Mouse (Mus musculus) gastrocnemius, postnatal 14 days (tissue): ENCODE data around the gene Cltc. TPM values are rescaled to one million over a fixed set of nuclear protein-coding genes. Genes with fewer than 3 reads are reported as not detected.

Experiments used
- DNase-seq: peaks from one replicate; pipeline ENCODE4 v3.0.0; 2021; ENCODE audit warnings: mixed read lengths
- intact Hi-C: fragments of 180-260 bp; cut with DNase I; formaldehyde crosslinking; loops from one replicate; pipeline ENCODE4 v1.15.1; 2025; ENCODE audit warnings: low total_unique reads
- total RNA-seq, 2 experiments: library from RNA; stranded (reverse); gene quantifications; 2 replicates each; pipeline ENCODE4 v1.2.3; 2021

Cltc gene
- total RNA-seq, 2 experiments from 2014 or later, result 118 to 122 TPM

GRCm38 (mm10) chr11:86685366-86685765 lies 72.0 kb downstream of the Cltc start:
- intact Hi-C loops, result no loop called here
- no peak for DNase-seq

GRCm38 (mm10) chr11:86684126-86685012 lies 73.0 kb downstream of the Cltc start:
- no peak for DNase-seq
- intact Hi-C loops, result no loop called here

- peak; percentile 95 for DNase-seq
- intact Hi-C loops, result no loop called here
Measured at GRCm38 (mm10) chr11:86683395-86684125, 73.8 kb downstream of the Cltc start, which contains the start of the genes Vmp1 and Ptrh2. Gene Vmp1, minus strand, starts transcription at chr11:86683836. Gene Ptrh2, plus strand, starts transcription at chr11:86683985.

- intact Hi-C loops, result no loop called here
- DNase-seq, result no peak
Measured at GRCm38 (mm10) chr11:86682861-86683260, 74.5 kb downstream of the Cltc start.

GRCm38 (mm10) chr11:86681423-86681822 lies 75.9 kb downstream of the Cltc start:
- intact Hi-C loops, result no loop called here

GRCm38 (mm10) chr11:86680729-86681128 lies 76.6 kb downstream of the Cltc start:
- DNase-seq, result no peak
- intact Hi-C loops, result no loop called here

More at GRCm38 (mm10) chr11:86681423-86681822, 75.9 kb downstream of the Cltc start:
- no peak for DNase-seq

- intact Hi-C loops, result no loop called here
- no peak for DNase-seq
Measured at GRCm38 (mm10) chr11:86678957-86679356, 78.4 kb downstream of the Cltc start.

GRCm38 (mm10) chr11:86675520-86675919 lies 81.8 kb downstream of the Cltc start:
- intact Hi-C loops, result no loop called here
- no peak for DNase-seq

- DNase-seq, result no peak
- intact Hi-C loops, result no loop called here
Measured at GRCm38 (mm10) chr11:86672772-86673171, 84.6 kb downstream of the Cltc start.

GRCm38 (mm10) chr11:86671041-86671675 lies 86.2 kb downstream of the Cltc start:
- intact Hi-C loops, result no loop called here
- no peak for DNase-seq

GRCm38 (mm10) chr11:86668169-86668568 lies 89.2 kb downstream of the Cltc start:
- intact Hi-C loops, result no loop called here
- DNase-seq, result no peak

- DNase-seq, result no peak
- intact Hi-C loops, result no loop called here
Measured at GRCm38 (mm10) chr11:86667553-86667952, 89.8 kb downstream of the Cltc start.

GRCm38 (mm10) chr11:86664406-86664805 lies 93.0 kb downstream of the Cltc start:
- DNase-seq, result no peak
- intact Hi-C loops, result no loop called here

- DNase-seq, result no peak
- intact Hi-C loops, result no loop called here
Measured at GRCm38 (mm10) chr11:86663977-86664376, 93.4 kb downstream of the Cltc start.

- intact Hi-C loops, result no loop called here
- DNase-seq, result no peak
Measured at GRCm38 (mm10) chr11:86662986-86663895, 94.1 kb downstream of the Cltc start.

GRCm38 (mm10) chr11:86657863-86658262 lies 99.5 kb downstream of the Cltc start:
- intact Hi-C loops, result no loop called here
- no peak for DNase-seq

GRCm38 (mm10) chr11:86656849-86657567 lies 100.4 kb downstream of the Cltc start:
- intact Hi-C loops, result no loop called here
- DNase-seq, result no peak

- intact Hi-C loops, result loop anchor here (2.0 kb wide), 1 partner anchor 89 kb away; no protein-coding TSS in a partner anchor
- no peak for DNase-seq
Measured at GRCm38 (mm10) chr11:86655671-86656070, 101.7 kb downstream of the Cltc start.
